Mouse (Mus musculus) hematopoietic stem cell, adult 5-6 weeks (primary cell): Measurements from ENCODE around the gene Catsperb. TPM values are rescaled to one million over a fixed set of nuclear protein-coding genes. Genes with fewer than 3 reads are reported as not detected.
"Not testable (repeated sequence)": the region's sequence is repeated elsewhere in the genome, so short reads cannot be mapped to it uniquely, and the experiment has no call there.

ENCODE experiments used
- ATAC-seq, 2 experiments: fragments of 125-278 bp in 1 of 2; replicated peaks in 1 of 2; 2 replicates each; pipeline ENCODE4 v1.8.0; 2016 to 2017; ENCODE audit warnings: inconsistent platforms in 2 of 2, mild to moderate bottlenecking in 2 of 2, moderate number of reproducible peaks in 2 of 2, low read depth in 1 of 2, moderate TSS enrichment in 1 of 2; ENCODE audit not compliant: low FRiP score in 2 of 2, poor library complexity in 2 of 2, severe bottlenecking in 2 of 2, insufficient read depth in 1 of 2, low TSS enrichment in 1 of 2
- total RNA-seq: library from RNA; stranded (forward); fragments of 172-1452, 232-1000 nt; gene quantifications from 2 replicates; pipeline ENCODE4 v1.2.3, GENCODE M21; 2017

Gene Catsperb
- total RNA-seq = not detected in 2 replicates

DNA sequence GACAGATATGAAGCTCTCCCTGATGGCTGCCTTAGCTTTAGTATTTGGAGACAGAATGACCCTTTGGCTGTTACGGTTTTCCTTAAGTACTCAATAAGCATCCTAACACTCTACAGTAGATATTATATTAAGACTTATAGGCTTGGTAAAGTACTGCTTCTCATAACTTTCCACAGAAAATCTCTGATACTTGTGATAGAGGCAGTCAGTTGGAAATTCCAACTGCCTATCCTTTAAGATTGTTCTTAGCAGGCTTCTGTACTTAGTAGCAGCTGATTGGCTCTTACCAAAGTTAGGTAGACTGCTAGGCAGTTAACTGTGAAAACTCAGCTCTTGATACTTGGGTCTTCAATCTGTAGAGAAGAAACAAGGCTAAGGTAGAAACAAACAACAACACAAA, at the start of gene Catsperb:
TSS of gene Catsperb (plus strand) at position 301 of the 400 bp plus-strand sequence.
- ATAC-seq = not testable (repeated sequence)

DNA sequence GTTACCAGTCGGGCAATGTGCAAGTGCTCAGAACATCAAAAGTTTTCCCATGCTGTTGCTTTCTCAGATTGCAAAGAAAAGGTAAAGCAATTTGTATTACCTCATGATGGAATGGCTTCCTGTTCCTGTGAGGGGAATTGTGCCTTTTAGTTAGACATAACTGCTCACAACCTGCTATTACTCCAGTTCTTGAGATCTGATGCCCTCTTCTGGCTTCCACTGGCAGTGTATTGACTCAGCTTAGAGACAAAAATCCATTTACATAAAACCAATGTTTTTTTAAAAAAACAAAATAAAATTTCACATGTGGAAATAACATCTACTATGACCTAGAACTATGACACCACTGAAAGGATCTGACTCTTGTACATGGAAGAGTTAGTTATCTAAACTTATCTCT, 43.0 kb upstream of the Catsperb start:
- not testable (repeated sequence) for ATAC-seq

GRCm38 (mm10) chr12:101381460-101381859, 23.0 kb upstream of the Catsperb start:
- ATAC-seq = not testable (repeated sequence)

DNA sequence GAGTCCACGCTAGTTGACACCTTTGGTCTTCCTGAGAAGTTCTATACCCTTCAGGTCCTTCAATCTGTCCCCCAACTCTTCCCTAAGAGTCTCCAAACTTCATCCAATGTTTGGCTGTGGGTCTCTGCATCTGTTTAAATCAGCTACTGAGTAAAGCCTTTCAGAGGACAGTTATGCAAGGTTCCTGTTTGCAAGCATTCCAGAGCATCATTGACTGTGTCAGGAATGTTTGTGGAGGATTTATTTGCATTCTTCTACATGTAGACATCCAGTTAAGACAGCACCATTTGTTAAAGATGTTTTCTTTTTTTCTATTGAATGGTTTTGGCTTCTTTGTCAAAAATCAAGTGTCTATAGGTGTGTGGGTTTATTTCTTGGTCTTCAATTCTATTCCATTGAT, 21.7 kb downstream of the Catsperb start:
- no peak for ATAC-seq

GRCm38 (mm10) chr12:101462051-101462450, 57.6 kb downstream of the Catsperb start:
- no peak for ATAC-seq

GRCm38 (mm10) chr12:101483571-101483970, 79.1 kb downstream of the Catsperb start:
- ATAC-seq = no peak

DNA sequence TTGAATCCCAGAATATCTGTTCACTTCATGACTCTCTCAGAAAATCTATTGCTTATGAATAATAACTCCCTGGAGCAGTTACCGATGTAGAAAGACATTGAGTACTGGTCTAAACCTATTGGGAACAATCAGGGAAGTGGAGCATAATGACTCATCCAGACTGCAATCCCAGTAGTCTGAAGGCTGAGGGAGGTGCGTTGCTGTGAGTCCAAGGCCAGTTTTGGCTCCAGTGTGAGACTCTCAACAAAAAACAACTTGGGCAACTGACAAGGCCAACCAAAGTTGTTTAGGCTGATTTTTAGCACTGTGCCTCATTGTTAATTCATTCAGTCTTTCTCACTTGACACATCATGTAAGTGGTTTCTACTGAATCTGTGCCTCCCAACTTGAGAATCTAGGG, 106.9 kb downstream of the Catsperb start:
- not testable (repeated sequence) for ATAC-seq

- not testable (repeated sequence) for ATAC-seq
Measured at GRCm38 (mm10) chr12:101606622-101607021, 202.2 kb downstream of the Catsperb start.

- ATAC-seq = no peak
Measured at GRCm38 (mm10) chr12:101633137-101633536, 228.7 kb downstream of the Catsperb start.

- no peak for ATAC-seq
Measured at GRCm38 (mm10) chr12:101667502-101667901, 263.0 kb downstream of the Catsperb start.
